8 mouse cellular contexts compared by ENCODE assay signal in genomic region chr14:58253369-58253968, GRCm38 (mm10).
A peak's percentile ranks its signal among the peaks of the same experiment; 100 is the strongest.
DNase-seq lines count a peak whose midpoint lies in the region; ATAC-seq lines count a peak whose summit lies in the region.

No protein-coding gene starts in this region.

- H3K36me3 ChIP-seq in liver, embryonic 12.5 days, result no peaks in the 10 kb centered on the region
- no peaks in the 10 kb centered on the region for H3K36me3 ChIP-seq in heart, embryonic 10.5 days

- no peaks in the 10 kb centered on the region for H3K4me1 ChIP-seq in liver, embryonic 12.5 days
- peaks cover 8% of the 10 kb centered on the region for H3K4me1 ChIP-seq in heart, embryonic 10.5 days

- no peak overlapping the region for H3K27ac ChIP-seq in liver, embryonic 12.5 days
- peak overlapping the region; percentile 64 for H3K27ac ChIP-seq in heart, embryonic 10.5 days

- 32% methylated on average over 3 of the region's 3 CpGs for WGBS in liver, embryonic 12.5 days (ENCODE audit: insufficient replicate concordance)
- 39% methylated on average over 3 of the region's 3 CpGs for WGBS in heart, embryonic 10.5 days

- H3K4me3 ChIP-seq in liver, embryonic 12.5 days, result no peak overlapping the region
- H3K4me3 ChIP-seq in heart, embryonic 10.5 days, result no peak overlapping the region

- H3K9me3 ChIP-seq in liver, embryonic 12.5 days (replicated peaks), result no peaks in the 10 kb centered on the region
- H3K9me3 ChIP-seq in heart, embryonic 10.5 days, result no peaks in the 10 kb centered on the region

- no peaks in the 10 kb centered on the region for H3K27me3 ChIP-seq in liver, embryonic 12.5 days (replicated peaks)
- no peaks in the 10 kb centered on the region for H3K27me3 ChIP-seq in heart, embryonic 10.5 days (ENCODE audit: insufficient read depth, poor library complexity, severe bottlenecking)

- H3K9ac ChIP-seq in liver, embryonic 12.5 days, result no peak overlapping the region

- no peak overlapping the region for H3K4me2 ChIP-seq in liver, embryonic 12.5 days

- ATAC-seq in liver, embryonic 12.5 days, result no peak

- peak; percentile 61 for DNase-seq in liver
- peak; percentile 62 for DNase-seq in adrenal gland, adult 2 months
- peak; percentile 86 for DNase-seq in heart, embryonic 10.5 days (ENCODE audit: low spot score)
- DNase-seq in kidney, postnatal 10 days, result peak; percentile 92
- peak; percentile 20 for DNase-seq in ovary, postnatal 10 days (ENCODE audit: low spot score)
- no peak for DNase-seq in embryo, embryonic 9.5 days (ENCODE audit: extremely low spot score)
- DNase-seq in gastrocnemius, adult 8-10 months (ENCODE audit: low spot score in 2 of 2), result no peak

Comparison
In these comparisons a context has a peak if more than half of its experiments do, and no peak if none do; other contexts are left out.
1. DNase-seq: peak in liver (single experiment), adrenal gland, adult 2 months (single experiment), heart, embryonic 10.5 days (single experiment), kidney, postnatal 10 days (single experiment) and ovary, postnatal 10 days (single experiment); none in embryo, embryonic 9.5 days (single experiment) and gastrocnemius, adult 8-10 months (0 of 2).